Mouse (Mus musculus) heart, postnatal 14 days (tissue): ENCODE results near the gene Bri3. TPM values are rescaled to one million over a fixed set of nuclear protein-coding genes. Genes with fewer than 3 reads are reported as not detected.
A peak's percentile ranks its signal among the peaks of the same experiment; 100 is the strongest.
"Not testable (repeated sequence)": the region's sequence is repeated elsewhere in the genome, so short reads cannot be mapped to it uniquely, and the experiment has no call there.

ENCODE experiments used
- DNase-seq, 2 experiments: peaks; one replicate each; pipeline ENCODE4 v3.0.0; 2021 to 2022
- intact Hi-C: fragments of 180-260 bp; cut with DNase I; formaldehyde crosslinking; loops from one replicate; pipeline ENCODE4 v1.15.1; 2025
- total RNA-seq, 2 experiments: library from RNA; stranded (reverse); gene quantifications; 2 replicates each; pipeline ENCODE4 v1.2.3; 2021

Bri3 gene
- total RNA-seq, 2 experiments from 2014 or later, result 125 to 128 TPM

- intact Hi-C loops, result no loop called here
- DNase-seq, result no peak
These were observed 94.5 kb downstream of the Bri3 start for GRCm38 (mm10) chr5:144338787-144339186.

- DNase-seq, result no peak
- intact Hi-C loops, result no loop called here
These were observed 96.8 kb downstream of the Bri3 start for GRCm38 (mm10) chr5:144341085-144341484.

DNA sequence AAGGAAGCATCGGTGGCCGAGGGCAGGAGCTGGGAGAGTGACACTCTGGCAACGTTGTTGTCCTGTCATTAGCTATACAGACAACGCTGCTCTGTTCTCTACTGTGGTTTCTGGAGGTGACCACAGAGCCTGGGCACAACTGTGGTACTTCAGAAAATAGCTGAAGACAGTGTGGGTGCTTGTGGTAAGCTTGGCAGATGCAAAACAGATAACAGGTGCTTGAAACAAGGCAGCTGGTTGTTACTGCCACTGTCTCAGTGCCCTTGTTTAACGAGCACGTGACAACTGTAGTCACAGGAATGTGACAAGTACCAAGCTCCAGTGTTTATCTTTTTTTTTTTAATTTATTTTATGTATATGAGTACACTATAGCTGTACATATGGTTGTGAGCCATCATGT, 100.4 kb downstream of the Bri3 start:
- intact Hi-C loops, result no loop called here
- no peak for DNase-seq

GRCm38 (mm10) chr5:144351185-144351584, 106.9 kb downstream of the Bri3 start:
- intact Hi-C loops, result no loop called here

GRCm38 (mm10) chr5:144352250-144353047, 108.2 kb downstream of the Bri3 start:
- no peak for DNase-seq
- intact Hi-C loops, result no loop called here

More at GRCm38 (mm10) chr5:144351185-144351584, 106.9 kb downstream of the Bri3 start:
- no peak for DNase-seq

DNA sequence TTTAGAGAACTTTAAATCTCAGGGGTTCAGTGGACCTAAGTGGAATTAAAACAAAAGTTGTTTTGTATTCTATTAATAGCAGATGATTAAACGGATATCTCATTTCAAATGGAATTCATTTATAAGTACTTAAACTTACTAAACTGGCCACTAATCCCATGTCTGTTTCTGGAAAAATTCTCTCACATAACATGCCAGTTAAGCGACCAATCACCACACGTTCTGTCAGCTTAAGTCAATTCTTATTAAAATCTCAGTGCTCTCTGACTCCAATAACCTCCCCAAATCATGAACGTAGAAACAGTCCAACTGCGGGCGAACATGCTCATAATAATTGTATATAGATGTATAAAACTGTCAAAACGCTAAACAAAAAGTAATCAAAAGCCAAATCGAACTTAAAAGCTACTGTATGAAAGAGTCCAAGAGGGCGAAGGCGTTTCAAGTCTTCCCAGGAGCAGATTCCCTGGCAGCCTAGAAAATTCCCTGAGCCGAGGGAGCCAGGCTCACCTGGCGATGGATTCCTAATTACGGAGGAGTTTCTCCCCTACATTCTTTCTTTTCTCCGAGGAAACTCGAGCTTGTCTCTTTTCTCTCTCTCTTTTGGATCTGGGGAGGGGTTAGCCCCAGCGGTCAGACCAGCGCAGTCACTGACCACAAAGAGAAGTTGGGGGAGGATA, 112.7 kb downstream of the Bri3 start:
- intact Hi-C loops, result loop anchor here (5.0 kb wide), 1 partner anchor 90 kb away; no protein-coding TSS in a partner anchor
- no peak for DNase-seq

DNA sequence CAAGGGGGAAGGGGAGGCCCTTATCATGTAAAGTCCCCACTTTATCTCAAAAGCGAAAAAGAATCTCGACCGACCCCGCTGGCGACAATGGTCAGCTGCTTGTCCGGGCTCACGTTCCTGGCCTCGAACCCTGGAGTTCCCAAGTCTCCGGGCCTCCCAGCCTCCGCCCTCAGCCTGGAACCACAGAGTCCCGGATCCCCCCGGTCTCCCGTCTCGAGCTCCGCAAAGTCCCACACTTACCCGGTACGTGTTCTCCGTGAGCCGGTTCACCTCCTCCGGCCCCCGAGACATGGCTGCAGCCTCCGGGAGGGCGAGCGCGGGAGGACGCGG, 113.3 kb downstream of the Bri3 start:
- intact Hi-C loops, result loop anchor here (5.0 kb wide), 1 partner anchor 90 kb away; no protein-coding TSS in a partner anchor
- no peak for DNase-seq

DNA sequence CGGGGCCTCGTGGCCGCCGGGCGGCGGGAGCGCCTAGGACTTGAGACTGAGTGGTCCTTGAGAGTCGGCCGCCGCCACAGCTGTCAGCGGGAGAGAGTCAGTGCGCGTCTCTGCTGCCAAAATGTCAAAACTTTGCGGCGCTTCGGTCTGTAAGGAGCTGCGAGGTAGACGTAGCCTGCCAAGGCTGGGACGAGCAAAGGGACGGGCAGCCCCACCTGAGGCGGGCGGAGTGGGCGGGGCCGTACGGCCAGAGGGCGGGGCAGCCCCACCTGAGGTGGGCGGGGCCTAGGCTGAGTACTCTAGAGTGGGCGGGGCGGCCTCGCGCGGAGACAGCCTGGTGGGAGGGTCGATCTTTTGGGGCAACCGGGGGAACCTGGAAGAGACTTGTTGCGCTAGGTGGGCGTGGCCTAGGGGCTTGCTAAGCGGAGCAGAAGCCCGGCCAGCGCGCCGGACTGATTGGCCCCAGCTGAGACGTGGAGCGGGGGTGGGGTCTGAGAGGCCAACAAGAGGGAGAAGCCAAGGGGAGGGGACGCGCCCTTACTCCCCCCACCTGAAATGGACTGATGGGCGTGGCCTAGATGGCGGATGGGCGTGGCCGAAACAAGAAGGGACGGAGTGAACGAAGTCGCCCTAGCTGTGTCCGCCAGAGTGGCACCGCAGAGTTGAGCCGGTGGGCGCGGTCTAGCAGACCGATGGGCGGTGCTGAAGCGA, 113.8 kb downstream of the Bri3 start, which contains the start of gene Baiap2l1:
TSS of gene Baiap2l1 (minus strand) at position 232 of the 711 bp plus-strand sequence.
- DNase-seq, result peak; percentile 77 to 85
- intact Hi-C loops, result loop anchor here (5.0 kb wide), 1 partner anchor 91 kb away; no protein-coding TSS in a partner anchor

GRCm38 (mm10) chr5:144358592-144358917, 114.3 kb downstream of the Bri3 start:
- intact Hi-C loops, result loop anchor here (5.0 kb wide), 1 partner anchor 91 kb away; no protein-coding TSS in a partner anchor

DNA sequence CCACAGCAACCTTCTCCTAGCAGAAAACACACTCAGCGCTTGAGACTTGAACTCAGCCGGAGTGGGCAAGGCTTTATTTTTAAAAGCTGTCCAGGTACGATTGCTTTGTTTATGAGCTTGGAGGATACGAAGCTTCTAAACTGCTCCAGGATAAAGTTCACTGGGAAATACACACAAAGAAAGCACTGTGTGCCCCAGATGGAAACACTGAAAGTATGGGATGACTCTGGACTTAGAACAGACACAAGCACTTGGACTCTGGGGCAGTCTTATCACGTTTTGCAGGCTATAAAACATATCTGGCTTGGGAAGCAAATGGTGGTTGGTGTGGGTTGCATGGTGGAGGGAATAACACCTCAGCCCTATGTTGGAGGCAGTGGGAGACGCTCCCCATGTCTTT, 115.6 kb downstream of the Bri3 start:
- intact Hi-C loops, result loop anchor here (5.0 kb wide), 1 partner anchor 93 kb away; no protein-coding TSS in a partner anchor
- DNase-seq, result no peak

More at GRCm38 (mm10) chr5:144358592-144358917, 114.3 kb downstream of the Bri3 start:
- no peak for DNase-seq

DNA sequence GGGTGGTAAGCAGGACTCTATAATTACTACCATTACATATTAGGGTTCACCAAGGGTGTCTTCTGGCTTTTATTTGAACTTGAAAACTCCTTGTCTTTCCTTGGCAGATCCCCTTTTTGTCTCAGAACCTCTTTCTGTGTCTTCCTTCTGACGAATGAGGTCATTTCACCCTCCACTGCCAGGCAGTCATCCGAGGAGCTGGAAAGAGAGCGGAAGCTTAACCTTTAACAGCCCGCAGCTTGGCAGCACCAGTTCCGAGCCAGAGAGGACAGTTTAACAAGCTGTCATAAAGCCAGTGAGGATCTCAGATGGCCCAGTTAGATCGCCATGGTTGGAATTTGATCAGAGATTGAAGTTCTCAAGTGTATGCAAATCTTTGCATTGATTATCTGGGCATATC, 116.1 kb downstream of the Bri3 start:
- no peak for DNase-seq
- intact Hi-C loops, result no loop called here

DNA sequence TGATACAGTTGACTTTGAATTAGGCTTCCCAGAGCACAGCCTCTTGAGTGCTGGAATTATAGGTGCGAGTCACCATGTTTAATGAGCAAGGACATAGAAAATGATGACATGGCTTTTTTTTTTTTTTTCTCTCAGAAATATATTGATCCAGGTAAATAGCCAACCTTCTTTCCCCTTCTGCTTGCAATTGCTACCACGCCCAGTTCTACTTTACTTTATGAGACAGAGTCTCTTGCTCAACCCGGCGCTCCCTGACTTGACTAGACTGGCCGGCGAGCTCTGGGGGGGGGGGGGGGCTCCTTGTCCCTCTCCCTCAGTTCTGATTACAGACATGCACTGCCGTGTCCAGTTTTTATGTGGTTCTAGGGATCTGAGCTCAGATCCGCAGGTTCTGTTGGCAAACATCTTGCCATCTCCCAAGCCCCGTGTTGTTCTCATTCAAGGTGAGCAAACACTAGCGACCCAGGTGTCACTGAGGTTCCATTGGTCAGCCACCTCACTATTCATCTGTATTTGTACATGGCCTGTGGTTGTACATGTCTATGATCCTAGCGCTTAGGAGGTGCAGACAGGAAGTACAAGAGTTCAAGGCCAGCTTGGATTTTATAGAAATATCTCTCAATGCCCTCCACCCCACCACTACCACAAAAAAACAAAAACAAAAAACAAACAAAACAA, 120.6 kb downstream of the Bri3 start:
- DNase-seq, result no peak
- intact Hi-C loops, result no loop called here

GRCm38 (mm10) chr5:144366551-144366950, 122.3 kb downstream of the Bri3 start:
- DNase-seq, intact Hi-C loops: not testable (repeated sequence)

- intact Hi-C loops, result no loop called here
- no peak for DNase-seq
These were observed 124.5 kb downstream of the Bri3 start for GRCm38 (mm10) chr5:144368661-144369205.

DNA sequence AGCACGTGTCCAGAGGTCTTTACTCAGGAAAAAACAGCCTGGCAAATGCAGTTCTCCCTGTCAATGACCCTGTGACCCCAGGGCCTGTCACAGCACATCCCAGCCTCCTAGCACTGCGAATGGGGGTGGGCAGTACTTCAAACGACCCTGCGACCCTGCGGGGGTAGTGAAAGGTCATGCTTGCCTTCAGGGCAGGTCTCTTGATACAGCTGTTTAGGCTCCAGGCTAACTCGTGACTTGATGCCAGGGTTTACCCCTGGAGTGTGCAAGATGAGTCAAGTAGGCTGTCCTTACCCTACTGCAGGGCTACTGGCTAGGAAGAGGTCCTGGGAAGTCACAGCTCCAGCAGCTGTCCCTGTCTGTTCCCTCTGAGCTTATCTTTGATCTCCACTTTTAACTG, 126.7 kb downstream of the Bri3 start:
- intact Hi-C loops, result no loop called here
- no peak for DNase-seq

GRCm38 (mm10) chr5:144372177-144372576, 127.9 kb downstream of the Bri3 start:
- DNase-seq, result no peak
- intact Hi-C loops, result no loop called here

GRCm38 (mm10) chr5:144372885-144373284, 128.6 kb downstream of the Bri3 start:
- peak in 1 of 2 experiments; percentile 9 for DNase-seq
- intact Hi-C loops, result no loop called here

GRCm38 (mm10) chr5:144379431-144379830, 135.2 kb downstream of the Bri3 start:
- intact Hi-C loops, result no loop called here
- DNase-seq, result no peak

DNA sequence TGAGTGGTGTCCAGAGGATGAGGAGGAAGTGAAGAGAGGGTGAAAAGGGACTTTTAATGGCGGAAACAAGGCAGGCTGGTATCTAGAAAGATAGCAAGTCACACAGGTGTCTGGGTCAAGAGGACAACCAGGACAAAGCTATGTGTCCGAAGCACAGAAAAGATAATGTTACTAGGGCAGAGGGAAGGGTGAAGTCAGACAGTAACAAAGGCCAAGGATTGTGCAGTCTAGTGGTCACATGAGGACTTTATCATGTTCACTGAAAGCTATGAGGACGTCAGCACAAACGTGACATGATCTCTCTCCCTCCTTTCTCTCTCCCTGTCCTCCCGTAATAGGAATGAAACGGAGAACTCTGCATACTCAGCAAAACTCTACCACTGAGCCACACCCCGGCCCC, 136.5 kb downstream of the Bri3 start:
- DNase-seq, result no peak
- intact Hi-C loops, result no loop called here

GRCm38 (mm10) chr5:144381782-144382181, 137.5 kb downstream of the Bri3 start:
- intact Hi-C loops, result no loop called here

More at GRCm38 (mm10) chr5:144381782-144382181, 137.5 kb downstream of the Bri3 start:
- peak; percentile 9 to 33 for DNase-seq
